Mouse (Mus musculus): ENCODE measurements at regions not wholly inside any gene's neighbourhood (a gene's known extent, or its start where the extent isn't known, plus 50 kb on each side); places are given as distances from the start of the nearest gene placed in this dataset.
A peak's percentile ranks its signal among the peaks of the same experiment; 100 is the strongest.

DNA sequence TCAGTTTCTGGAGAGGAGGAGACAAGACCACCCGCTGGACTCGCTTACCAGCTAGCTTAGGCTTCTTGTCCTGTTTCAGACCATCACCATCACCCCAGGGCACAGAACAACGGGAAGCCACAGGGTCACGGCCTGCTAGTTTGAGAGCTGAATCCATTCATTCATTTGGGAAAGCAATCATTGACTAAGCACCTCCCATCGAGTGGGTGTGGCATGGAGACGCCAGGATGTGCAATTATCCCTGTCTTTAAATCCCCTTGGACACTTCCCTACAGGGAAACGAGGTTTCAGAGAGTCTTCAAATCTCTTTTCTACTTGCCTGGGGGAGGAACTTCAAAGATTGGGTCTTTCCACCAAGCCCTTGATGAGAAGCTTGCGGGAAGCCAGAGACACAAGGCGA lies 108.7 kb downstream of the 2410131K14Rik start:
- DNase-seq (ENCODE audit: low read depth, low spot score): peak; percentile 86

DNA sequence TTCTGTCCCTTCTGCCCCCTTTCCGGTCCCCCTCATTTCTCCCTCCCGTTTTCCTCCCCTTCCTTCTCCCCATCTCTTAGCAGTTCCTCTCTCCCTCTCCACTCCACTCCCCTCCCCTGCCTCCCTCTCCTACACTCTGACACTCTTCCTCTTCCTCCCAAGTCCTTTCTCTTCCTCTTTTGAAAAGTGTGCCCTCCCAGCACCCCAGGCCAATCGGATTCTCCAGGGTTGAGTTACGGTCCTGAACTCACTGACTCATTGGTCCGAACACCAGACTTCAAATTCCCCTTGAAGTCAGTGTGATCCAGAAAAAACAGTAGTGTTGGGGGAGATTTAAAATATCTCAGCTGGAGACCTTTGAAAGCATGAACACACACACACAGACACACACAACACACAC lies 109.1 kb downstream of the 2410131K14Rik start:
- peak; percentile 28 for DNase-seq (ENCODE audit: low read depth, low spot score)

DNA sequence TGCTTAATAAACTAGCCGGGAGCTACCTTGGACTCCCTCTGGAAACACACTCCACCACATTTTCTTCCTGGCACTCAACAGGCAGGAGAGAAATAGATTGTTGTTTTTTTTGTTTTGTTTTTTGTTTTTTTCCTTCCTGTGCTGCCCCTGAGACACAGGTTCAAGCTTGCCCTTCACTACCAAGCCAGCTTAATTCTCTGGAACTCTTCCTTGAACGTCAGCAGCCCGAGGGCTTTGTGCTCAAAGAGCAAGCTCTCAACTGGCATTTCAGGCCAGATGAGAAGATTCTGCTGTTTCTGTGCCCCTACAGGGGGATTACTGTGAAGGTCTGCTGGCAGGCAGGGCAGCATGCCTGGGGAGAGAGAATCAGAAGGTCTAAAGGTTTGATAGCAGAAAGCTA lies 109.8 kb downstream of the 2410131K14Rik start:
- no peak for DNase-seq (ENCODE audit: low read depth, low spot score)

DNA sequence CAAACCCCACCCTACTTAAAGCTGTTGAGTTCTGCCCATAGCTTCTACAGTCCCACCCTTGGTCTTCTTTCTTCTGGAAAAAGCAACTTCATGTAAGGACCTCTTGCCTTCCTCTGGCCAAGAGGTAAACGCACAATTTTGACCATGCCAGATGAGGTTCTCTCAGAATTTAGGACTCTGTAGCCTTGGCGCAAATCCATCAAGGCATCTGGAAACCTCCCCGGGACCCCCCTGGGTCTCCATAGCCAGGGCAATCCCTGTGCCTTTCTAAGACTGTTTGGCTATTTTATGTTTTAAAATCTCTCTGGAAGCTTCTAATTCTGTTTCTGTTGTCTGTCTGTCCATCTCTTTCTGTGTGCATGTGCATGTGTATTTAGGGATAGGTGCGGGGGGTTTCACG lies 110.3 kb downstream of the 2410131K14Rik start:
- no peak for DNase-seq (ENCODE audit: low read depth, low spot score)

DNA sequence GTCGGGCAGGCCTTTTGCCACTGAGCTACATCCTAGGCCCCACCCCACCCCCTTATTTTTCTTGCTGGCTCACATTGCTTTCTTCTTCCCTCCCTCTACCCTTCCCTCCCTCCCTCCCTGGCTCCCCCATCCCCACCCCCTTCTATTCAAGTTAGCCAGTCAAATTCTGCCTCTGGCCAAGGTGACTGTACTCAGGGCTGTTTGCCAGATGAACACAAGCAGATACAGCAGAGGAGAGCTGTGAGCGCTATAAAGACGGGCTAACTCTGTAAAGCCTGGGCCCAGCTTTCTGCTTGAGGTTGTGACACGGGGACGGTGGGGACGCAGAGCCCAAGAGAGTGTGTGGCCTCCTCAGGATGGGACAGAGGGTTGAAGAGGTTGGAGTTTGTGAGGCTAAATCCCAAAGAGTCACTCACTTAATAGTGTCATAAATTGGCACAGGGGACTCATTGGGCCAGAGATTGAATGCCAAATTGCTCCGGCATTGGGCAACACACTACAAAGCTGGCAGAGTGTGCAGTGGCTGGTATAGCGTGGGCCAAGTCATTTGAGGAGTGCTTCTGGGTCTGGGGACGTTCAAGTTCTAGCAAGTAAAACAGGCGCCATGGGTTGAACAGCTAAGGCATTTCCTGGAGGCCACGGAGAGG lies 110.8 kb downstream of the 2410131K14Rik start:
- peak; percentile 23 for DNase-seq (ENCODE audit: low read depth, low spot score)

DNA sequence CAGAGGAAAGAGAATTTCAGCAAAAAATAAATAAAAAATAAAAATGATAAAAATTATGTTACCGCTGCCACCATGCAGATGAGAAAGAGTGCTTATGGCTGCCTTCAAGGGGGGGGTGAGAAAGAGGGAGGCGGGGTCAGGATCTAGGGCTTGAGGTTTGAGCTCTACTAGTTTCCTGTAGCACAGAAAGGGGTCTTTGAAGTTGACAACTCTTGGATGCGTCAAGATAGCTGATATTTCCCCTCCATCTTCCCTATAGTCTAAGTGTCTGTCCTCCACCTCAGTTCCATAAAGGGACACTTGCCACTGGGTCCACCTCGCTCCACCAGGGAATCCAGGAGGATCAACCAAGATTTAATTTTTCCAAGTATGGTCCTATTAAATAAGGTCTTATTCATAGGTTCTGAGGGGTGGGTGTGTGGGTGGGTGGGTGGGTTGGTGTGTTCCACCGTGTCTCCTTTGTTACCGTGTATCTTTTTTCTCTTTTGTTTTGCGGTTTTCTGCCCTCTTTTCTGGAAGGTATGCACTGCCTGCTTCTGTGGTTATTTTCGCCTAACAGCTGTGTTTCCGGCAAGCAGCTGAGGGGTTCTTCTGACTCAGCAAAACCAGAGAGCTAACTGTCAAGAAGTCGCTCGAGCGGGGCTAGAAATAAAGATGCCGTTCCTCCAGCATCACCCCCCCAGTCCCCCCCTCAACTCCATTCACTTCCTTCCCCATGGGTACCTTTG lies 114.8 kb downstream of the 2410131K14Rik start:
- DNase-seq (ENCODE audit: low read depth, low spot score): no peak

DNA sequence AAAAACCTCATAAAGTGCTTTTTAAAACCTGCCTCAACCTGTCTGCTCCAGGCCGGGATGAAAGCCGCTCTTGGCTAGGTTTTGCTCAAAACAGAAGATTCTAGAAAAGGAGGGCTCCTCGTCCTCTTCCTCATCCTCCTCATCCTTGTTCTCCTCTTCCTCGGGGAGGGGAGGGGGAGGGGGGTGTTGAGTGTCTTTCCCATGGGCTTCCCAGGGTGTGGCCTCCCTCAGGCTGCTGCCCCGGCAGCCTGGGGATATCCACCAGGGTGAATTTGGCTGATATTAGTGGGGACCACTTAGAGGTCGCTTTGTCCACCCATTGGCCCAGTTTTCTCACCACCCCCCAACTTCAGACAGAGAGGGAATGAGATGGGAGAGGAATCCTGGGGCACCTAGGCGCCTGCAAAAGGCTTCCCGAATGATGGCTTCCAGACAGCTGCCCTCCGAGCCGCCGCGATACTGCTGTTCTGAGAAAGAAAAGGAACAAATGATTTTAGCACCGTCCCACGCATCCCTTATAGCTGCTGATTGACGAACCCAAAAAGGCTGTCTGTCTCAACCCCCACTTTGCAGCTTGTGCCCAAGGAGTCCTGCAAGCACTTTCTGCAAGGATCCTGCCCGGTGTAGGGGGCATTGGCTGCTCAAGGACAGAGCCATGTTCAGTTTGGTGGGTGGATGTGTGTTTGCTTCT lies 115.5 kb downstream of the 2410131K14Rik start:
- DNase-seq (ENCODE audit: low read depth, low spot score): no peak

DNA sequence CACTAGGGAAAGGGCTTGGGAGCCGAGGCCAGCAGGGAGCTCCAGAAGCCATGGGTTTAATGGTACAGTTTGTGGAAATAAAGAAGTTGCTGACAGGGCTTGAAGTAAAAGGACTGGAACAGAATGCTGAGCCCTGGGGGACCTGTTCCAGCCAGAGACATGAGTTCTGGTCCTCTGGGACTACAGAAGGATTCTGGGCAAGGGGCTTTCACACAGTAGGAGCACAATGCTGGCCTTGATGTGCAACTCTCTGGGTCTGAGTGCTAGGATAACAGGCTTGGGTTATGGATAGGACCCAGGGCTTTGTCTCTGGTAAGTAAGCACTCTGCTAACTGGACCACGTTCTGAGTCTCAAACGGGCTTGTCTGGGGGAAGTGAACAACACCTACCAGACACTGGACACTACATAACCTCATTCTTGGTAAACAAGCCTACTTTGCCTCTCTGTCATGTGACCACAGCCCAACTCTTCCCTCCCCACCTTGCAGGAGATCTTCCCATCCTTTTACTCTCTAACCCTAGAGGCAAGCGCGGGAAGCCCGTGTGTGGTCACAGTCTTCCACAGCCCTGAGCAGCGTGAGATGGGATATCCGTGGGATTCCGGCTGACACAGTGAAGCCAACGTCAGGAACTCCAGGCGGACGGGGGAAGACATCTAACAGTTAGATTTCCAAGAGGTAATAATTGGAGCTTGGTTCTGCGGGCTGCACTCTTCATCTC lies 116.3 kb downstream of the 2410131K14Rik start:
- no peak for DNase-seq (ENCODE audit: low read depth, low spot score)

DNA sequence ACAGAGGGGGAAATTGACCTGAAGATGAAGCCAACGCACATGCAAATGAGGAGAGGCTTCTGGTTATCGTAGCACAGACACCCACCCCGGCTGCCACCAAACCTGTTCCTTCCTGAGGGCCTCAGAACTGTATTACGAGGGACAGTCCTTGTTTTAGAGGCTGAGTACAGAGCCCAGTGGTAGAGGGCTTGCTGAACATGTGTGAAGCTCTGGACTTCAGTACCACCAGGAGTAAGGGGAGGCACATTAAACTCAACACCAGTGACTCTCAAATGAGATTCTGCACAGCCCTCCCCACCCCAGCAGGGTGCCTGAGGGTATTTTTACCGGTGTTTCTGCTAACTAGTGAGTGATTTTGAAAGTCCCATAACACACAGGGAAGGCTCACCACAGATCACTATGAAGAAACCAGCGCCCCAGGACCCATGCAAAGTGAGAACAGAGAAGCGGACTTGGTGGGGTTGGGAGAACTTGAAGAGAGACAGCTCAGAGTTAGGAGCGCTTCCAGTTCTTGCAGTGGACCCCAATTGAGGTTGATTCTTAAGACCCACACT lies 116.9 kb downstream of the 2410131K14Rik start:
- no peak for DNase-seq (ENCODE audit: low read depth, low spot score)

DNA sequence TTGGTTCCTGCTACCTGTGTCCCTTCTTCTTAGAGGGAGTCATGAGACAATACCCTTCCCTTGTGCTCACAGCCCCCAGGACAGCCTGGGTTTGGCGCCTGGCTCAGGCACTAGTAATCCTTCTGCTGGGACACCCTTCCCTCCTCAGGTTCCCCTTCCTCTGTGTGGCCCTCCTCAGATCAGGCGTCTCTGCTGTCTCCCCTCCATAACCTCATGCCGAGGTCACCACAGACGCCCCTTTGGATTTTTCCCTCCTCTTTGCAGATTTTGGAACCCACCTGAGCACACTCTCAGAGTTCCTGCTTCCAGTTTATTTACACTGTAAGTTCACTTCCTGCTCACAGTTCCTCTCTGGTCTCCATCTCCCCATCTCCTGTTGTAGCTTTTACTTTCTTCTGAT lies 117.7 kb downstream of the 2410131K14Rik start:
- no peak for DNase-seq (ENCODE audit: low read depth, low spot score)

DNA sequence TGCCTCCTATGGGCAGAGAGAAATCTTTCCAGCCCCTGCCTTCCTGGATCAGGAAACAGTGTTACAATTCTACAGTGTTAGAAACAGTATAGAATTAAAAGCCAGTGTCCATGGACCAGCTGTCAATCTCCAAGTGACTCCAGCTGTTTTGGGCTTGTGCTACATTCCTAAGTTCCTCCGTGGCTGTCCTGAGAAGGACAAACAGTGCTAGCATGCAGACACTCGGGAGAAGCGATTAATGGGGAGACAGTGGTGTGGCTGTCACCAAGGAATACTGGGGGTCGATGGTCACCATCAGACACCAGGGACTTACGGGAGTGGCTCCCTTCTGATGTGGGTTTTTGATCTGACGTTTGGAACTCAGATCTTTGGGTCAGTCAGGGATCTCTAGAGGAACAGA lies 118.1 kb downstream of the 2410131K14Rik start:
- DNase-seq (ENCODE audit: low read depth, low spot score): no peak

DNA sequence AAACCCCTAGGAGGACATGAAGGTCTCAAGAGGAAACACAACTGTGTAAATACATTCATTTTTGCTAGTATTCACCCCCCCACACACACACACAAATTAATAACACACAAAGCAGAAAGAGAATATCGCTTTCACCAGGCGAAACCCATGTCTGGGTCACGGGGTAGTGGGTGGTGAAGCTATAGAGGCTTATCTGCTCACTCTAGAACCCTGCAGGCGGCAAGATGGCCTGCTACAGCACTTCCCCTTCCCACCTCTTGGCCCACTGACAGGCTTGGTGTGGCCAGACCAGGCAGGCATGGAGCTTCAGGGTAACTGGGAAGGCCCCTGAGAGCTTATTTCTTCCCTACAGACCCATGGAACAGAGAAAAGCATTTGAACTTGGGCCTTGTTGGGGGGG lies 119.6 kb downstream of the 2410131K14Rik start:
- no peak for DNase-seq (ENCODE audit: low read depth, low spot score)

DNA sequence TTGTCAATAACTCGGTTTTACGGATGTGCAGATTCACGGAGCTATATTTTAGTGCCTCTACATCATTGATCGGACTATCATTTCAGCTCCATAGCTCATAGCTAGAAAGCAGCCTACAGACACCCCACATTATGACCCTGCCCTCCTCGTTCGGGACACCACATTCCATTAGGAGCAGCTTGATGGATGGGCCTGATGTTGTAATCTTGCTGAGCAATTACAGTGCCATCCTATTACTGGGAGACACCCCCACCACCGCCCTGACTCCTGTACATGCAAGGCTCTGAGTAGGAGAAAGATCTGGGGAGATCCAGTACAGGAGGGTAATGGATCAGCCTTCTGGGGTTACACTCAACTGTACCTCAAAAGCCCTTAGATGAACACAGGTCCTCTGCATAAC lies 120.2 kb downstream of the 2410131K14Rik start:
- DNase-seq (ENCODE audit: low read depth, low spot score): no peak

DNA sequence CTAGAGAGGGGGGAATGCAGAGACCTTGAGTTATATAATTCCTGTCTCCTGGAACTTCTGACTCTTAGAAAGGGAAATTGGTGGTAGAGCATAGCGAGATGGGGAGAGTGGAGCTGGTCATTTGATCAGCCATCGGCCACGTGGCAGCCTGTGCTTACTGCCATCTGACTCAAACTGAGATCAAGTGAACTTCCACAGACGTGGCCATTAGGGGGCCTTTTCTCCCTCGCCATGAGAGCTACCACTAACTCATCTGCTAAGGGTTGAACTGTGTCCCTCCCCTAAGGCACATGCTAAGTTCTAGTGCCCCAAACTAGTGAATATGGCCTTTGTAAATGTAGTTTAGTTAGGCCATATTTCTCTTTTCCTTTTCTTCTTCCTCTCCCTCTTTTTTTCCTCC lies 120.6 kb downstream of the 2410131K14Rik start:
- DNase-seq (ENCODE audit: low read depth, low spot score): peak; percentile 37

DNA sequence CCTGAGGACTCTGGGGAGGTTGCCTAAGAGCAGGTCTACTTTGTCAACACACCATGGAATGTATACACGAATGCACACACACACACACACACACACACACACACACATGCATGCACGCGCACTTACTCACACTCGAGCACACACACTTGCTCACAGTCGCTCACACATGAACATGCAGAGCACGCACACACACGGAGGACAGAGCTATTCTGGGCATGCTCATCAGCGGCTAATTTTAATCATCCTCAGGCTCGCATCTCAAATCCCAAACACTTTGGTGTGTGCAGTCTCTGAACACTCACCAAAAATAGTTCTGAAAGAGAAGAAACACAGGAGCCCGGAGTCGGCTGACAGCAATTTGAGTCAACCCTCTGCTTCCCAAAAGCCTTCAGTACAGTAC lies 122.0 kb downstream of the 2410131K14Rik start:
- no peak for DNase-seq (ENCODE audit: low read depth, low spot score)

DNA sequence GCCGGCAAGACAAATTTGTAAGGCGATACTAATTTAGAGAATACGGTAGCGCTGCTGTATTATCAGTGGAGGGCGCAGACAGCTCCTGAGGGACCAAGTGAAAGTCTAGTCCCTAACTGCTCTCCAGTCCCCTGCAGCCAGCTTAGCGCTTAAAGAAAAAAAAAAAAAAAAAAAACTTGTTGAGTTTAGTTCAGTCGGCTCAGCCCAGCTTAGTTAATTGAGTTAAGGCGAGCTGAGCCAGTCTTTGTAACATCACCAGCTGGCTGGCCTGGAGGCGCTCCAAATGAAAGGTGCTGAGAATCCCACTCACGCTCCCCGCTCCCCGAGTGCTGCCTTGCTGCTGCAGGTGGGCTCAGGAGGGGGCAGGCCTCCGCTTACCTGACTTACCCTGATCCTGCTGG lies 128.6 kb downstream of the 2410131K14Rik start:
- DNase-seq (ENCODE audit: low read depth, low spot score): peak; percentile 36

DNA sequence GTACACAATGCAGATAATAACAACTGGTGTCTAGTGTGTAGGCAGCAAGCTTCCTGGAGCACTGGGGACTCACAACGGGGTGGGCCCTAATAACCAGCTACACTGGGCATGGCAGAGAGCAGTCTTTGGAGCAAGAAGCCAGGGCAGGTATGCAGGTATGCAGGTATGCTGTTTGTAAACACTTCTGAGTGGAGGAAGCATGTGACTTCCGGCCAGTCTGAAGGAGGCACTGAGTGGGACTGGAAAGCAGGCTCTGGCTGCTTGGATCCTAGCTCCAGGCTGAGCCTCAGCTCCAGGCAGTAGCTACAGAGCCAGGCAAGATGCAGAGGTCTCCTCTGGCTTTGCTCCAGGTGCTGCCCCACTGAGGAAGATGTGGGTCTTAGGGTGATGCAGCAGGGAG lies 129.9 kb downstream of the 2410131K14Rik start:
- DNase-seq (ENCODE audit: low read depth, low spot score): no peak

DNA sequence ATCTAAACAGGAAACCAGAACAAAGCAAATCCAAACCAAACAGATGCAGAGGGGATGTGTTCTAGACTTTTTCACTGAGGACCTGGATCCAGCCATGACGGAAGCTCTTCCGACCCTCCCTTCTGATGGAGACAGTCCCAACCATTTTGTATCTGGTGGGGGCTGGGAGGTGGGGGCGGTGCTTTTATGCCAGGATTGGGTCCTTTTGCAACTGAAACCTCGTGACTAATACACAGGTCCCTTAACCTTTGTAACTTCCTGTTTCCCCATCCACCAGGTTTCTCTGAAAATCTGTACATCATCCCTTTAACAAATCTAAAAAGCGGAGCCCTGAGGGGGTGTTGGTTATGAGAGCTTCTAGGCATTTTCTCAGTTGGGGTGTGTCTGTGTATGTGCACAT lies 130.9 kb downstream of the 2410131K14Rik start:
- DNase-seq (ENCODE audit: low read depth, low spot score): no peak

DNA sequence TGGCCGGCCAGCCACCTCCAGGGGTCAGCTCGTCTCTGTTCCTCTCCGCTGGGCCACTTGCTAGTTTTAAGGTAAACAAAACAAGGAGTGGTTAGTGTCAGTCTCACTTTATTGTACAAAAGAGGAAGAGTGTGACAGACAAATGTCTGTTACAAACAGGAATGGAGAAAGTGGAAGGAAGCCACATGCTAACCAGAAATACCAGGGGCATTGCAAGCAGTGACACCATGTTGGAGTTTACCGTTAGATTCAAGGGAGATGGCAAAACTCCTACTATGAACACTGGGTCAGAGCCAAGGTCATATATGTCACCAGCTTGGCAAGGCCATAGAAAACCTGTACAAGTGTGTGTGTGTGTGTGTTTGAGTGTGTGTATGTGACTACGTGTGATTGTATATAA lies 131.5 kb downstream of the 2410131K14Rik start:
- DNase-seq (ENCODE audit: low read depth, low spot score): no peak

DNA sequence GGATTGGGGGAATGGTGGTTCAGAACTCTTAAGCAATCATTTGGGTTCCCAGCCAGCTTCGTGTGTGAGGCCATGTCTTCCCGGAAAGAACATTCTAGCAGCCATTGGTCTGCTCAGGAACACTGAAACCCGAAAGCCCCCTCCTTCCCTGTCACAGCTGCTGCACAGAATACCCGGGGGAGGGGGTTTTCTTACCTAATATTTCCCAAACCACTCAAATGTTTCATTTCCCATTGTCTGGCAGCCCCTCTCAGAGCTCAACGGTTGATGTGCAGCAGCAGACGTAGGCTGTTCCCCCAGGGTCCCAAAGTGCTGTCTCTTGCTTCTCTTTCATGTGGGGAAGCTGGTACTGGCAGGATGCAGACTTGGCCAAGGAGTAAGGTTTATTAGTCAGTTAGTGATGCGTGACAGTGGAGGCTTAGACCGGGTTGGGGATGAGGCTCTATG lies 132.4 kb downstream of the 2410131K14Rik start:
- no peak for DNase-seq (ENCODE audit: low read depth, low spot score)

DNA sequence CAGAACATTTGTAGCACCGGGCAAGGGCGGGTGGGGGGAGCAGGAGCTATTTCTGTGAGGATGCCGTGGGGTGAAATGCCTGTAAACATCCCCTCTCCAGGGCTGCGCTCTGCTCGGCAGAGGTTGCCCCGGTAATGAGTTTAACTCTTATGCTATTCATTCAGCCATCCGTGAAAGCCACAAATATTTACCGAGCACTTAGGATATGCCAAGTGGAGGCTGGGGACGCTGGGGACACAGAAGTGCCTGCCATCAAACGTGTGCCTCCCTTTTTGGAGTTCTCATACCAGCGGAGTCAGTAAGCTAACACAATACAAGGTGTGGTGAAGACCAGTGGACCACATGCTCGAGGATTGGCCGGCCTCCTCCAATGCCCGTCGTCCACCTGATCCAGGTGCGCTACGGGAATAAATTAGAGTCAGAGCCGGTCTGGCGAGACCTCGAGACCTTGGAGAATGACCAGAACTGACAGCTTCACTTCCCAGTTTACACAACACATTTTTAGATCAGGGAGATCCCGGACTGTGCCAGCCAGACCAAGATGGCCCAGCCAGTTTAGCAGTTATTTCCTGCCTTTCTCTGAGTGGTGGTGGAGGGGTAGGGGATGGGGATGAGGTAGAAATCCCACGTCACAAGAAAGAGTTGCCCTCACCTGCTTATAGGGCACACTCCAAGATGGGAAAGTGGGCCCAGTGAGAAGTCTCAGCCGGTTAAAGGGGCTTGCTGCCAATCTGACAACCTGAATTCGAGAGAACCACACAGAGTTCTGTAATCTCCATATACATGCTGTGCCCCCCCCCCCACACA lies 134.4 kb downstream of the 2410131K14Rik start:
- DNase-seq (ENCODE audit: low read depth, low spot score): no peak
